ENCODE assay signal across 29 mouse cellular contexts in the genomic region with DNA sequence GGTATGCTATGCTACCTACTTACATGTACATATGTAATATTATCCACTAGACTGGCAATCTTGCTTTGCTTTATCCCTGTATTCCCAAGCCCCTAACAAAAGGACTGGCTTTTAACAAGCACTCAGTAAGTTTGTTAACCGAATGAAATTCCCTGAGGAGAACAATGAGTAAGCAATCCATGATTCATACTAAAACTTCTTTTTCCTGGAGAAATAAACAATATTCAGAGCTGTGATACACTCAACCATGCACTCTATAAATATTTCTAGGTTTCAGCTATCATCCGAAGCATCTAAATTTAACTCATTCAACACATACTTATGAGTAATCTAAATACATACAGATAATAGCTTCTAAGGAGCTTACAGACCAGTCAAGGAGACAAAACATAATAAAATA. TPM values are rescaled to one million over a fixed set of nuclear protein-coding genes. Genes with fewer than 3 reads are reported as not detected.
A peak's percentile ranks its signal among the peaks of the same experiment; 100 is the strongest.
DNase-seq lines count a peak whose midpoint lies in the region; TF ChIP-seq lines count a peak whose summit lies in the region.
"Had no signal": no experiment of that assay in that cellular context is flagged by ENCODE, and none has a peak within 500 bp of the region (broad histone marks: within the 10 kb centered on the region; RNA-seq: fewer than 3 reads in every experiment).

No protein-coding gene starts in this region.

- TF ChIP-seq CTCF in C2C12 (IDR thresholded peaks at IDR 0.05; ENCODE audit: control insufficient read depth, insufficient read depth, insufficient read length), result no peak
- no peak for TF ChIP-seq CTCF in lung, adult 2 months (IDR thresholded peaks at IDR 0.05; ENCODE audit: insufficient read depth, low read length)

- no peak for TF ChIP-seq POLR2A in lung, adult 2 months (IDR thresholded peaks at IDR 0.05; ENCODE audit: borderline replicate concordance, extremely low read depth, low read depth, low read length)

- no peaks in the 10 kb centered on the region for H3K4me1 ChIP-seq in lung, adult 2 months (ENCODE audit: control insufficient read depth, insufficient read depth, low read length)
- H3K4me1 ChIP-seq: midbrain, embryonic 12.5 days; neural tube, embryonic 13.5 days; stomach, embryonic 15.5 days had no signal

- no peak overlapping the region for H3ac ChIP-seq in C2C12 (ENCODE audit: control insufficient read depth, insufficient read length, low read depth)

- intact Hi-C loops in heart, postnatal 36 days (cut with DNase I), result no loop called here

- no peaks in the 10 kb centered on the region for H3K36me3 ChIP-seq in C2C12 (ENCODE audit: control insufficient read depth, insufficient read depth)
- H3K36me3 ChIP-seq: midbrain, embryonic 12.5 days; neural tube, embryonic 13.5 days; stomach, embryonic 15.5 days had no signal

- 30% methylated on average over 2 of the region's 2 CpGs for WGBS in lung, adult 2 months

- H3K79me2 ChIP-seq in C2C12 (ENCODE audit: control insufficient read depth, insufficient read depth), result peaks cover 26% of the 10 kb centered on the region

- peaks cover 2% of the 10 kb centered on the region for H3K79me3 ChIP-seq in C2C12 (ENCODE audit: low read depth)

- DNase-seq in heart, adult 8-10 months (ENCODE audit: low spot score), result peak; percentile 13
- DNase-seq in heart, postnatal 36 days, result no peak
- DNase-seq in adipocyte (ENCODE audit: low spot score), result peak; percentile 36
- no peak for DNase-seq in embryo, embryonic 9.5 days (ENCODE audit: extremely low spot score)
- DNase-seq in lung, adult 2 months, result no peak
- no peak for DNase-seq in ovary, adult 18-20 months (ENCODE audit: low spot score)
- DNase-seq: adrenal gland, adult 2 months; B cell, adult 2 months; cerebellum, adult 8-10 months; cerebellum, postnatal 25 days; gastrocnemius, postnatal 10 days; heart, postnatal 4 days; kidney, adult 11 months; kidney, postnatal 25 days; left cerebral cortex, postnatal 4 days; liver, postnatal 0 days; lung, postnatal 4 days; retina, postnatal 1 day; right cerebral cortex, postnatal 14 days; thymus, adult 18-20 months; thymus, postnatal 25 days had no signal

- no peaks in the 10 kb centered on the region for H3K27me3 ChIP-seq in C2C12 (ENCODE audit: control insufficient read depth, insufficient read depth, insufficient read length)
- H3K27me3 ChIP-seq: CH12.LX; liver, embryonic 12.5 days; megakaryocyte, embryonic 14.5 days; midbrain, embryonic 12.5 days; neural tube, embryonic 13.5 days; stomach, embryonic 15.5 days had no signal

- no peak overlapping the region for H3K4me3 ChIP-seq in C2C12 (ENCODE audit: insufficient read depth, poor library complexity, severe bottlenecking)
- no peak overlapping the region for H3K4me3 ChIP-seq in lung, adult 2 months (replicated peaks; ENCODE audit: extremely low read depth, low read depth, low read length)
- H3K4me3 ChIP-seq: layer of hippocampus, adult 2 months; liver, embryonic 12.5 days; megakaryocyte, embryonic 14.5 days; midbrain, embryonic 12.5 days; neural tube, embryonic 13.5 days; stomach, embryonic 15.5 days had no signal

TF ChIP-seq in C2C12, 6 proteins besides CTCF, POLR2A, EP300 and RAD21:
- TF ChIP-seq CEBPB (IDR thresholded peaks at IDR 0.05; ENCODE audit: low read depth) (no peak), FOSL1 (IDR thresholded peaks at IDR 0.05; ENCODE audit: insufficient read depth, low read length, poor library complexity, severe bottlenecking) (peak; percentile 78), USF1 (IDR thresholded peaks at IDR 0.05; ENCODE audit: low read depth) (no peak), MYOD1 (IDR thresholded peaks at IDR 0.05; ENCODE audit: control insufficient read depth, insufficient read length, low read depth) (no peak), MYOG (IDR thresholded peaks at IDR 0.05; ENCODE audit: control insufficient read depth, extremely low read depth, insufficient read length) (no peak), MAX (IDR thresholded peaks at IDR 0.05) (no peak)

RNA-seq across cellular contexts. Expression of a gene that starts 23.5 kb away (rescaled TPM):
- 10 to 100 TPM; 24.6 to 29.0 (median 27.3) TPM for total RNA-seq in heart, adult 8-10 months (2022)
- 10 to 100 TPM; 25.3 to 26.2 TPM for total RNA-seq in heart, postnatal 36 days (2021)
- polyA plus RNA-seq in C2C12 (2012; fragmentation: generic; extraction: Trizol), result 7.7 TPM
- 19.2 and 20.8 TPM in 2 replicates for polyA plus RNA-seq in lung, adult 2 months (2012; rRNA removed)

Comparison
In these comparisons a context has a peak if more than half of its experiments do, and no peak if none do; other contexts are left out.
1. DNase-seq: peak in heart, adult 8-10 months (single experiment) and adipocyte (single experiment); none in heart, postnatal 36 days (0 of 2), embryo, embryonic 9.5 days (single experiment), lung, adult 2 months (single experiment) and ovary, adult 18-20 months (single experiment).